Comparison of ENCODE assay signal across 8 mouse cellular contexts in genomic region chr1:59484314-59484713, GRCm38 (mm10). TPM values are rescaled to one million over a fixed set of nuclear protein-coding genes. Genes with fewer than 3 reads are reported as not detected.
DNase-seq lines count a peak whose midpoint lies in the region; ATAC-seq and TF ChIP-seq lines count a peak whose summit lies in the region.

No protein-coding gene starts in this region.

- H3K27me3 ChIP-seq in ES-Bruce4 (ENCODE audit: control insufficient read depth, insufficient read depth, low read length, poor library complexity, severe bottlenecking): no peaks in the 10 kb centered on the region
- H3K27me3 ChIP-seq in heart, embryonic 16.5 days (ENCODE audit: control insufficient read depth, insufficient read depth, low read length): peaks cover 10% of the 10 kb centered on the region

- 22% methylated on average over 21 of the region's 21 CpGs for WGBS in heart, embryonic 16.5 days
- 92% methylated on average over 19 of the region's 21 CpGs for WGBS in macrophage (ENCODE audit: missing documents)

- TF ChIP-seq POLR2A in ES-Bruce4 (IDR thresholded peaks at IDR 0.05; ENCODE audit: insufficient read depth, low read length): no peak

- peak overlapping the region; percentile 57 for H3K27ac ChIP-seq in ES-Bruce4 (ENCODE audit: insufficient read depth, low read length)
- no peak overlapping the region for H3K27ac ChIP-seq in heart, embryonic 16.5 days (ENCODE audit: low read length)
- no peak overlapping the region for H3K27ac ChIP-seq in macrophage

- TF ChIP-seq EP300 in ES-Bruce4 (IDR thresholded peaks at IDR 0.05; ENCODE audit: insufficient read depth, low read depth, low read length): no peak

- no peak for ATAC-seq in heart, embryonic 16.5 days (replicated peaks; ENCODE audit: extremely low read depth, insufficient read depth, low FRiP score)

- H3K36me3 ChIP-seq in ES-Bruce4 (ENCODE audit: control insufficient read depth, insufficient read depth, low read length, poor library complexity, severe bottlenecking) (peaks cover 26% of the 10 kb centered on the region), macrophage (ENCODE audit: inconsistent target) (peaks cover 6% of the 10 kb centered on the region; the same call in 1 of the 2 replicates)
- H3K36me3 ChIP-seq in heart, embryonic 16.5 days (ENCODE audit: control insufficient read depth, insufficient read depth): no peaks in the 10 kb centered on the region

- TF ChIP-seq CTCF in ES-Bruce4 (IDR thresholded peaks at IDR 0.05; ENCODE audit: low read depth, low read length): no peak

- peak; percentile 87 for DNase-seq in heart, adult 11 months
- DNase-seq in heart, adult 8-10 months (ENCODE audit: low spot score): no peak
- no peak for DNase-seq in urinary bladder, postnatal 25 days (ENCODE audit: low spot score)
- DNase-seq in cerebellum, postnatal 4 days (ENCODE audit: low spot score in 2 of 2): no peak
- DNase-seq in gastrocnemius, adult 8-10 months (ENCODE audit: low spot score in 2 of 2): no peak

- H3K9me3 ChIP-seq in ES-Bruce4 (replicated peaks; ENCODE audit: control insufficient read depth, insufficient read depth, low read length, poor library complexity, severe bottlenecking): no peaks in the 10 kb centered on the region
- H3K9me3 ChIP-seq in heart, embryonic 16.5 days (replicated peaks; ENCODE audit: control insufficient read depth, low read length): no peaks in the 10 kb centered on the region

- H3K79me2 ChIP-seq in macrophage (ENCODE audit: inconsistent target): peaks cover 51% of the 10 kb centered on the region

- peak overlapping the region; percentile 81 for H3K9ac ChIP-seq in ES-Bruce4 (ENCODE audit: low read depth, poor library complexity, severe bottlenecking)
- H3K9ac ChIP-seq in heart, embryonic 16.5 days (ENCODE audit: low read length): 0 out of 2 replicates have a peak overlapping the region, but pooled peaks have one; percentile 34

- H3K4me3 ChIP-seq in ES-Bruce4 (ENCODE audit: low read depth, low read length) (peak overlapping the region; percentile 71), macrophage (ENCODE audit: inconsistent target) (peak overlapping the region; percentile 55; the same call in 1 of the 2 replicates)
- H3K4me3 ChIP-seq in heart, embryonic 16.5 days (ENCODE audit: low read length): peak overlapping the region; percentile 79

- peak overlapping the region; percentile 99 for H3K4me2 ChIP-seq in heart, embryonic 16.5 days (ENCODE audit: low read depth, low read length)

- peaks cover 2% of the 10 kb centered on the region for H3K4me1 ChIP-seq in ES-Bruce4 (ENCODE audit: control insufficient read depth, insufficient read depth, low read length)
- H3K4me1 ChIP-seq in heart, embryonic 16.5 days (ENCODE audit: control insufficient read depth, insufficient read depth, low read length): peaks cover 35% of the 10 kb centered on the region

RNA-seq across cellular contexts. Expression of gene Fzd7, which starts 2.1 kb away (rescaled TPM):
- 1 to 10 TPM; 6.2 to 8.5 (median 7.6) TPM for total RNA-seq in heart, adult 8-10 months (2022)
- 51.7 and 54.5 TPM in 2 replicates for polyA plus RNA-seq in ES-Bruce4 (2011; ENCODE audit: insufficient read depth, insufficient read length, low read depth, missing spikeins)
- polyA plus RNA-seq in heart, embryonic 16.5 days (2015; fragmentation: Nextera tagmentation; extraction: Ambion mirVana): 2.9 and 3.2 TPM in 2 replicates
- 10 to 100 TPM in 11 of 26 experiments, 1 to 10 TPM in 15; 3.2 to 47.8 (median 9.5) TPM for total RNA-seq in macrophage (2018; cell fraction: chromatin; rRNA removed)
- total RNA-seq in macrophage (2018; cell fraction: cytosol; rRNA removed): 10 to 100 TPM in 21 of 26 experiments, 1 to 10 TPM in 5; 7.5 to 50.3 (median 11.1) TPM
- 10 to 100 TPM; 12.1 to 74.1 (median 22.2) TPM for total RNA-seq in macrophage (2018; cell fraction: nucleus; rRNA removed)
- polyA plus RNA-seq in macrophage (2018): 7.0 to 17.2 TPM (median 14.8 TPM) in 3 replicates
- 10 to 100 TPM; 34.5 to 48.6 (median 42.6) TPM for total RNA-seq in gastrocnemius, adult 8-10 months (2022)

RNA-seq across cellular contexts. Expression of gene Gm973, which starts 31.8 kb away (rescaled TPM):
- under 1 TPM in 2 of 4 experiments, not detected in 2; 0.16 to 0.53 TPM for total RNA-seq in heart, adult 8-10 months (2022)
- polyA plus RNA-seq in ES-Bruce4 (2011; ENCODE audit: insufficient read depth, insufficient read length, low read depth, missing spikeins) (1.9 and 2.4 TPM in 2 replicates), macrophage (2018) (not detected in 3 replicates)
- polyA plus RNA-seq in heart, embryonic 16.5 days (2015; fragmentation: Nextera tagmentation; extraction: Ambion mirVana): 0.10 and 0.41 TPM in 2 replicates
- not detected for total RNA-seq in macrophage (2018; cell fraction: chromatin; rRNA removed)
- total RNA-seq in macrophage (2018; cell fraction: cytosol; rRNA removed): under 1 TPM in 1 of 26 experiments, not detected in 25; 0.19 TPM
- total RNA-seq in macrophage (2018; cell fraction: nucleus; rRNA removed): not detected
- total RNA-seq in gastrocnemius, adult 8-10 months (2022): 1 to 10 TPM in 2 of 4 experiments, under 1 TPM in 2; 0.56 to 1.8 (median 0.90) TPM
